In the genomic region with DNA sequence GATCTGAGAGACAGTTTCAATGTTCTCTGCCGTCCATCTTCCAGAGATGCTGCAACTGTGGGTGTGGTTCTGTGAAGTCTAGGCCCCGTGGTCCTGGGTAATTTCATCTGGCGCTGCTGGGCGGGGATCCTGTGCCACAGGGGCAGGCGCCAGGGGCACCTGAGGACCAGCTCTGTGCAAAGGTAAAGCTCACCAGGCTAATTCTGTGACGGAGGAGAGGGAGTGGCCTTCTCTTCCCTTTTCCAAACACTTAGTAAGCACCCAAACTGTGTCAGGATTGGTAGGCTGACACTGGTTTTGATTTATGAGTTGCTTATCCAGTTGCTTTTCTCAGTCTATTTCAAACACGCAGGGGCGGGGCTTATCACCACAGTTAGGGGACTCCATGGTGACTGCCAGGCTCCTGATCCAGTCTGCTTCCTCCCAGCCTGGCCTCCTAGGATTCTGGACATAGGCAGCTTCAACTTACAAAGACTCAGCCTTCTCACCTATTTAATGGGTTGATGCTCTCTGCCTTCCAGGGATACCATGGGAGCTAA, we compare ENCODE assay signal across 28 mouse cellular contexts. TPM values are rescaled to one million over a fixed set of nuclear protein-coding genes. Genes with fewer than 3 reads are reported as not detected.
A peak's percentile ranks its signal among the peaks of the same experiment; 100 is the strongest.
DNase-seq lines count a peak whose midpoint lies in the region; ATAC-seq and TF ChIP-seq lines count a peak whose summit lies in the region.
"Had no signal": no experiment of that assay in that cellular context is flagged by ENCODE, and none has a peak within 500 bp of the region (broad histone marks: within the 10 kb centered on the region; RNA-seq: fewer than 3 reads in every experiment).

No protein-coding gene starts in this region.

- intact Hi-C loops in gastrocnemius, adult 2 months (cut with DNase I) = no loop called here
- intact Hi-C loops in gastrocnemius, postnatal 36 days (cut with DNase I) = loop anchor here (10.0 kb wide), 1 partner anchor 276 kb away; no protein-coding TSS in a partner anchor

- no peaks in the 10 kb centered on the region for H3K9me3 ChIP-seq in intestine, embryonic 15.5 days
- H3K9me3 ChIP-seq in stomach, embryonic 15.5 days = no peaks in the 10 kb centered on the region
- H3K9me3 ChIP-seq: embryonic facial prominence, embryonic 12.5 days; embryonic facial prominence, embryonic 15.5 days; heart, embryonic 10.5 days; heart, embryonic 13.5 days had no signal

- ATAC-seq in intestine, embryonic 15.5 days = peak; percentile 50
- peak; percentile 30; the same call in 1 of the 2 replicates for ATAC-seq in stomach, embryonic 15.5 days (ENCODE audit: insufficient read depth, low FRiP score, low read depth)
- ATAC-seq: forebrain, embryonic 14.5 days; forebrain, postnatal 0 days; hindbrain, postnatal 0 days; Patski had no signal

- H3K4me2 ChIP-seq in intestine, embryonic 15.5 days (replicated peaks) = no peak overlapping the region
- no peak overlapping the region for H3K4me2 ChIP-seq in stomach, embryonic 15.5 days
- H3K4me2 ChIP-seq: embryonic facial prominence, embryonic 12.5 days; embryonic facial prominence, embryonic 15.5 days; heart, embryonic 13.5 days; hindbrain, embryonic 14.5 days had no signal

- H3K27ac ChIP-seq in gastrocnemius, adult 2 months = no peak overlapping the region
- no peak overlapping the region for H3K27ac ChIP-seq in intestine, embryonic 15.5 days
- no peak overlapping the region; the same call in 1 of the 2 replicates for H3K27ac ChIP-seq in stomach, embryonic 15.5 days
- H3K27ac ChIP-seq: embryonic facial prominence, embryonic 12.5 days; embryonic facial prominence, embryonic 15.5 days; heart, adult 2 months; heart, embryonic 10.5 days; heart, embryonic 13.5 days; hindbrain, embryonic 14.5 days; hindbrain, postnatal 0 days had no signal

- WGBS in intestine, embryonic 15.5 days = 51% methylated on average over 8 of the region's 8 CpGs
- 44% methylated on average over 8 of the region's 8 CpGs for WGBS in stomach, embryonic 15.5 days

- H3K27me3 ChIP-seq in intestine, embryonic 15.5 days (replicated peaks) = no peaks in the 10 kb centered on the region
- no peaks in the 10 kb centered on the region for H3K27me3 ChIP-seq in stomach, embryonic 15.5 days (replicated peaks)
- H3K27me3 ChIP-seq: embryonic facial prominence, embryonic 15.5 days had no signal

- H3K36me3 ChIP-seq in intestine, embryonic 15.5 days = no peaks in the 10 kb centered on the region
- H3K36me3 ChIP-seq in stomach, embryonic 15.5 days = no peaks in the 10 kb centered on the region
- H3K36me3 ChIP-seq: embryonic facial prominence, embryonic 12.5 days; embryonic facial prominence, embryonic 15.5 days; heart, embryonic 10.5 days; heart, embryonic 13.5 days had no signal

- no peak overlapping the region for H3K4me3 ChIP-seq in gastrocnemius, adult 2 months
- no peak overlapping the region for H3K4me3 ChIP-seq in intestine, embryonic 15.5 days (replicated peaks)
- no peak overlapping the region for H3K4me3 ChIP-seq in stomach, embryonic 15.5 days (replicated peaks)
- H3K4me3 ChIP-seq: embryonic facial prominence, embryonic 12.5 days; embryonic facial prominence, embryonic 15.5 days; heart, adult 2 months; heart, embryonic 10.5 days; heart, embryonic 13.5 days had no signal

- no peak overlapping the region for H3K9ac ChIP-seq in intestine, embryonic 15.5 days
- no peak overlapping the region for H3K9ac ChIP-seq in stomach, embryonic 15.5 days
- H3K9ac ChIP-seq: embryonic facial prominence, embryonic 12.5 days; embryonic facial prominence, embryonic 15.5 days; forebrain, postnatal 0 days; heart, embryonic 13.5 days; hindbrain, embryonic 14.5 days had no signal

- no peak for TF ChIP-seq CTCF in gastrocnemius, adult 2 months (IDR thresholded peaks at IDR 0.05)

- DNase-seq in gastrocnemius, adult 2 months = peak; percentile 9
- no peak for DNase-seq in gastrocnemius, postnatal 36 days
- no peak for DNase-seq in left cerebral cortex, adult 11 months (ENCODE audit: low spot score)
- DNase-seq in yolk sac, embryonic 10.5 days (ENCODE audit: low spot score) = no peak
- DNase-seq: adrenal gland, postnatal 10 days; cerebellum, adult 11 months; cerebellum, adult 2 months; cerebellum, adult 9-11 months; cerebellum, postnatal 25 days; forebrain, postnatal 0 days; gastrocnemius, postnatal 25 days; heart, adult 2 months; heart, postnatal 14 days; heart, postnatal 4 days had no signal

- no peaks in the 10 kb centered on the region for H3K4me1 ChIP-seq in intestine, embryonic 15.5 days (replicated peaks)
- no peaks in the 10 kb centered on the region for H3K4me1 ChIP-seq in stomach, embryonic 15.5 days
- H3K4me1 ChIP-seq: embryonic facial prominence, embryonic 12.5 days; embryonic facial prominence, embryonic 15.5 days; heart, embryonic 13.5 days had no signal

RNA-seq across cellular contexts. Expression of gene Ush1c, which starts 17.6 kb away (rescaled TPM):
- 1 to 10 TPM; 6.2 to 9.7 TPM for total RNA-seq in gastrocnemius, adult 2 months (2021)
- total RNA-seq in gastrocnemius, postnatal 36 days (2021) = 1 to 10 TPM; 5.3 to 9.1 TPM
- polyA plus RNA-seq in intestine, embryonic 15.5 days (2015; fragmentation: Nextera tagmentation; extraction: Ambion mirVana) = 64.2 and 66.5 TPM in 2 replicates
- polyA plus RNA-seq in stomach, embryonic 15.5 days (2015; fragmentation: Nextera tagmentation; extraction: Ambion mirVana) = 15.2 and 16.1 TPM in 2 replicates
- total RNA-seq: common myeloid progenitor, adult 5-6 weeks; granulocyte monocyte progenitor cell, adult 5-6 weeks had no signal
- polyA plus RNA-seq: Patski had no signal

RNA-seq across cellular contexts. Expression of gene Otog, which starts 20.1 kb away (rescaled TPM):
- 1 to 10 TPM in 1 of 2 experiments, under 1 TPM in 1; 0.33 to 1.2 TPM for total RNA-seq in gastrocnemius, adult 2 months (2021)
- total RNA-seq in gastrocnemius, postnatal 36 days (2021) = under 1 TPM; 0.15 to 0.89 TPM
- 0.08 TPM in 2 replicates for polyA plus RNA-seq in intestine, embryonic 15.5 days (2015; fragmentation: Nextera tagmentation; extraction: Ambion mirVana)
- polyA plus RNA-seq in stomach, embryonic 15.5 days (2015; fragmentation: Nextera tagmentation; extraction: Ambion mirVana) = 0.04 TPM in 2 replicates
- total RNA-seq: adrenal gland, postnatal 4 days; common myeloid progenitor, adult 5-6 weeks; forebrain, postnatal 0 days; granulocyte monocyte progenitor cell, adult 5-6 weeks; heart, adult 2 months; heart, postnatal 14 days; heart, postnatal 4 days had no signal
- polyA plus RNA-seq: forebrain, embryonic 14.5 days; heart, embryonic 10.5 days; heart, embryonic 16.5 days; Patski had no signal

RNA-seq across cellular contexts. Expression of gene Abcc8, which starts 40.8 kb away (rescaled TPM):
- total RNA-seq in gastrocnemius, adult 2 months (2021) = 1 to 10 TPM; 2.4 to 4.2 TPM
- 1 to 10 TPM; 3.2 to 6.2 TPM for total RNA-seq in gastrocnemius, postnatal 36 days (2021)
- 7.6 and 8.1 TPM in 2 replicates for polyA plus RNA-seq in intestine, embryonic 15.5 days (2015; fragmentation: Nextera tagmentation; extraction: Ambion mirVana)
- polyA plus RNA-seq in stomach, embryonic 15.5 days (2015; fragmentation: Nextera tagmentation; extraction: Ambion mirVana) = 11.1 and 17.8 TPM in 2 replicates
- total RNA-seq: common myeloid progenitor, adult 5-6 weeks; granulocyte monocyte progenitor cell, adult 5-6 weeks had no signal
- polyA plus RNA-seq: Patski had no signal
